Mouse (Mus musculus): ENCODE results near the gene Slc27a2. TPM values are rescaled to one million over a fixed set of nuclear protein-coding genes. Genes with fewer than 3 reads are reported as not detected.

The Slc27a2 gene
- polyA plus RNA-seq, 1 experiment from 2014 or later: 1.4 TPM

DNA sequence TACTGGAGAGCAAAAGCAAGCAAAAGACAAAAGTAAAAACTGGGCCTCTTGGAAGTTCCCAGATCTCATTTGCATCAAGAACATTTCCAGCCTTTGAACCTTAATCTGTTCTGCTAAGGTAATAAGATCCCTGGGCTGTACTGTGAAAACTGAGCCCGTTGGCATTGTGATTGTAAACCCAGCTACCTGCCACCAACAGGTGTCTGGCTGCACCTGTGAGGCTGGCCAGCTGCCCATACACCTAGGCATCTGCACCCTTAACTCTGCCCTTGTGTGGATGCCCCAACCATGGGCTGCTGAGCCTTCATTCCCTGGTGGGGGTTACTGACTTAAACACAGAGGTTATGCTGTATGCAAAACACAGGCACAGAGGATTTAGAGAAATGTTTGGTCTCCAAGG lies 20.0 kb downstream of the Slc27a2 start:
- H3K9ac ChIP-seq (ENCODE audit: low read depth, low read length): no peak overlapping the region
- WGBS (ENCODE audit: insufficient replicate concordance): 60% methylated on average over 1 of the region's 1 CpGs

DNA sequence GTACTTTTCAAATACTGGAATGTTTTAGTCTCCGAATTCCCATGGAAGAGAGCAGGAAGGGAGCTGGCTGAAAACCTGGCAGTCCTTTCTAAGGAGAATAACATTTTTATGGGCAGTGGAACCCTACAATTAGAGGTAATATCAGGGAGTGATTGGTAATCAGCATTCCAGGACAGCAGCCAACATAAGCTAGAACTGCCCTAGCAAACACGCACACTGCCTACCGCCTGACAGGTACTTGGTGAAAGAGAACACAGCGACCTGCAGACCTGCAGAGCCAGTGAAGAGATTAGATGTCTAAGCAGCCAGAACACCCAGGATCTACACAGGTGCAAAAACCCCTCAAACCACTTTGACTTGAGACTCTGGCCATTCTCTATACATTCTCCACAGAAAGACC lies 20.5 kb downstream of the Slc27a2 start:
- ATAC-seq (replicated peaks; ENCODE audit: insufficient number of reproducible peaks, low FRiP score, low TSS enrichment): no peak
- WGBS (ENCODE audit: insufficient replicate concordance): 66% methylated on average over 4 of the region's 4 CpGs

More for the DNA sequence above, 20.0 kb downstream of the Slc27a2 start:
- Histone ChIP-seq H3K4me2 (no peak overlapping the region), H3K4me1 (ENCODE audit: control insufficient read depth, insufficient read depth, low read length) (no peaks in the 10 kb centered on the region), H3K4me3 (ENCODE audit: low read depth, low read length) (no peak overlapping the region), H3K36me3 (ENCODE audit: control insufficient read depth, insufficient read depth, low read length) (no peaks in the 10 kb centered on the region), H3K27ac (ENCODE audit: low read depth, low read length) (no peak overlapping the region), H3K9me3 (replicated peaks; ENCODE audit: control insufficient read depth, low read length) (no peaks in the 10 kb centered on the region; the same call in 1 of the 2 replicates), H3K27me3 (ENCODE audit: control insufficient read depth, insufficient read depth, low read length) (no peaks in the 10 kb centered on the region)
- no peak for ATAC-seq (replicated peaks; ENCODE audit: insufficient number of reproducible peaks, low FRiP score, low TSS enrichment)

DNA sequence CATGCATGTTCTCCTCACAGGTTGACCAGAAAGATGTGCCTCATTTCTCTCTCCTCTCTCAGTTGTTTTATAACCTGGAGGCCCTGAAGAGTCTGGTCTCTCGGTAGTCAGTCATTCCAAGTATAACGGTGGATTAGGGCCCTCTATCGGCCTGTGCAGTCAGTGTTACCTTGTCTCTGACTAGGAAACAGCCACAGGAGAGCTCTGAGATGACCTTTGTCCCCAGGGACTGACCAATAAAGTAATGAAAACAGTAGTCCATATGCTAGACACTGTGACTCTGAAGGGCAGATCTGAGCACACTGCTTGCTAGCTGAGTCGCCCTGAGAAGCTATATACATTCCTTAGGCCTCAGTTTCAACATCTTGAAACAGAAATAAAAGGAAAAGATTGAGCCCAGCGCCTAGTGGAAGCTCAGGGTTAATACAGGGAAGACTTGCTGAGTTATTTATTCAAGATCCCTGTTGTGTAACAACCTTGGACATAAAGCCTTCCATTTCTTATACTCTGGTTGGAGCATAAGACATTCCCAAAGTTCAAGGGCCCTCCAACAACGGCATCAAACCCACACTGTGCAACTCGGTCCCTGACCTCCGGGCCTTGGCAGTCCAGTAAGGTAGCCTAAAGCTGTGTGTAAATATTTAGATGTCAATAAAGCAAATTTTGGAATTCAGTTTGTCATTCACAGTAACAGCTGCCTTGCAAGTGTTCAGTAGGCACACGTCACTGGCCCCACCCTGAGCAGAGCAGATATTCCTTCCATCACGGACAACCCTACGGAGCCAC lies 23.4 kb downstream of the Slc27a2 start:
- no peak for ATAC-seq (replicated peaks; ENCODE audit: insufficient number of reproducible peaks, low FRiP score, low TSS enrichment)
- Histone ChIP-seq H3K9ac (ENCODE audit: low read depth, low read length) (no peak overlapping the region), H3K4me3 (ENCODE audit: low read depth, low read length) (no peak overlapping the region), H3K27me3 (ENCODE audit: control insufficient read depth, insufficient read depth, low read length) (no peaks in the 10 kb centered on the region), H3K9me3 (replicated peaks; ENCODE audit: control insufficient read depth, low read length) (no peaks in the 10 kb centered on the region; the same call in none of the 2 replicates), H3K4me2 (no peak overlapping the region), H3K4me1 (ENCODE audit: control insufficient read depth, insufficient read depth, low read length) (no peaks in the 10 kb centered on the region), H3K36me3 (ENCODE audit: control insufficient read depth, insufficient read depth, low read length) (no peaks in the 10 kb centered on the region), H3K27ac (ENCODE audit: low read depth, low read length) (no peak overlapping the region)
- 74% methylated on average over 11 of the region's 11 CpGs for WGBS (ENCODE audit: insufficient replicate concordance)

More for the DNA sequence above, 20.5 kb downstream of the Slc27a2 start:
- H3K4me2 ChIP-seq: no peak overlapping the region
- no peak overlapping the region for H3K9ac ChIP-seq (ENCODE audit: low read depth, low read length)
- H3K36me3 ChIP-seq (ENCODE audit: control insufficient read depth, insufficient read depth, low read length): no peaks in the 10 kb centered on the region
- no peaks in the 10 kb centered on the region for H3K4me1 ChIP-seq (ENCODE audit: control insufficient read depth, insufficient read depth, low read length)
- H3K27me3 ChIP-seq (ENCODE audit: control insufficient read depth, insufficient read depth, low read length): no peaks in the 10 kb centered on the region
- no peaks in the 10 kb centered on the region; the same call in 1 of the 2 replicates for H3K9me3 ChIP-seq (replicated peaks; ENCODE audit: control insufficient read depth, low read length)
- H3K27ac ChIP-seq (ENCODE audit: low read depth, low read length): no peak overlapping the region
- no peak overlapping the region for H3K4me3 ChIP-seq (ENCODE audit: low read depth, low read length)

DNA sequence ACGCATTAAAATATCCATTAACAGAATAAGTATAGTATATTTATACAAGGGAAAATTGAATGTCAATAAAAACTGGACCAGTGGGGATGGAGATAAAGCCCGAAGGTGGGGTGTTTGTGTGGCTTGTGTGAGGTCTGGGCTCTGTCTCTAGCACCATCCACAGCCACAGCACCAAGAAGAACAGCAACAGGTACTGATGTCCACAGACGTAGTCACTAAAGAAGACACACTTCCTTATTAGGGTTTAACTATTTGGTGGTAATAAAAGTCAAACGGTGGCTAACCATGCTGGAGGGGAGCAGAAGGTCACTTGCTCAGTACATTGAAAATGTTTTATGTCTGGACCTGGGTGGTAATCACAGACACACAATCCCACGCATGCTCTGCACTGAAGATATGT lies 25.2 kb downstream of the Slc27a2 start:
- WGBS (ENCODE audit: insufficient replicate concordance): 82% methylated on average over 5 of the region's 5 CpGs
- Histone ChIP-seq H3K27ac (ENCODE audit: low read depth, low read length) (no peak overlapping the region), H3K9me3 (replicated peaks; ENCODE audit: control insufficient read depth, low read length) (no peaks in the 10 kb centered on the region; the same call in 1 of the 2 replicates), H3K4me3 (ENCODE audit: low read depth, low read length) (no peak overlapping the region), H3K36me3 (ENCODE audit: control insufficient read depth, insufficient read depth, low read length) (no peaks in the 10 kb centered on the region), H3K27me3 (ENCODE audit: control insufficient read depth, insufficient read depth, low read length) (no peaks in the 10 kb centered on the region), H3K4me1 (ENCODE audit: control insufficient read depth, insufficient read depth, low read length) (no peaks in the 10 kb centered on the region), H3K9ac (ENCODE audit: low read depth, low read length) (no peak overlapping the region), H3K4me2 (no peak overlapping the region)
- ATAC-seq (replicated peaks; ENCODE audit: insufficient number of reproducible peaks, low FRiP score, low TSS enrichment): no peak

DNA sequence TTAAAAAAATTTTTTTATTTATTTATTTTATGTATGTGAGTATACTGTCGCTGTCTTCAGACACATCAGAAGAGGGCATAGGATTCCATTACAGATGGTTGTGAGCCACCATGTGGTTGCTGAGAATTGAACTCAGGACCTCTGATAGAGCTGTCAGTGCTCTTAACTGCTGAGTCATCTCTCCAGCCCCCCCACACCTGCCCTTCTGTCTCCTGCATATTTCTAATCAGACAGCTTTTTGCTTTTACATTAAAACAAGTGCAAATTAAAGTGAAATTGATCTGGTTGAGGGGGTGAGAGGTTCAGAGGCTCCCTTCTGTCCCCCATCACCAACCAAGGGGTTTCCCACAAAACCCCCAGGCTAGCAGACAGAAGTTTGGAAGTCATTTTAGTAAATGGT lies 27.1 kb downstream of the Slc27a2 start:
- Histone ChIP-seq H3K4me1 (ENCODE audit: control insufficient read depth, insufficient read depth, low read length) (no peaks in the 10 kb centered on the region), H3K4me3 (ENCODE audit: low read depth, low read length) (no peak overlapping the region), H3K36me3 (ENCODE audit: control insufficient read depth, insufficient read depth, low read length) (no peaks in the 10 kb centered on the region), H3K4me2 (no peak overlapping the region), H3K27ac (ENCODE audit: low read depth, low read length) (no peak overlapping the region), H3K27me3 (ENCODE audit: control insufficient read depth, insufficient read depth, low read length) (no peaks in the 10 kb centered on the region), H3K9ac (ENCODE audit: low read depth, low read length) (no peak overlapping the region), H3K9me3 (replicated peaks; ENCODE audit: control insufficient read depth, low read length) (no peaks in the 10 kb centered on the region; the same call in 1 of the 2 replicates)
- no peak for ATAC-seq (replicated peaks; ENCODE audit: insufficient number of reproducible peaks, low FRiP score, low TSS enrichment)
- 83% methylated on average over 1 of the region's 1 CpGs for whole genome bisulfite sequencing (ENCODE audit: insufficient replicate concordance)

DNA sequence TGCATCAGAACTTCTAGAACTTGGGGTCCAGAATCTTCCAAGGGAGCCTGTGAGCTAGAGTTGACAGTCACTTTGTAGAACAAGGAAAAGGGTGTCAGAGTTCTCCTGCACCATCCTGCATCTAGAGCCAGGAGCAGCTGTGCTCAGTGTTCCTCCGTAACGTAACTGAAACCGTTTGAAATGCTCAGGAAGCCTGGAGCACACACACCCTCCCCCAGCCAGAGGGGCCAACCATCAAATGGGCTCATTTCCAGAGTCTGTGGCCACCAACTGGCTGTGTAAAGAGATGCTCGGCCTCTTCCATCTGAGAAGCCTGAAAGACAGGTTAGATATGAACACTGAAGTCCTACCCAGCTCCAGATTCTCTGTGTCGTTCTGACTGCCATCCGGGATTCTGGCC lies 31.8 kb downstream of the Slc27a2 start:
- Histone ChIP-seq H3K4me3 (ENCODE audit: low read depth, low read length) (no peak overlapping the region), H3K27me3 (ENCODE audit: control insufficient read depth, insufficient read depth, low read length) (no peaks in the 10 kb centered on the region), H3K9me3 (replicated peaks; ENCODE audit: control insufficient read depth, low read length) (no peaks in the 10 kb centered on the region), H3K4me2 (no peak overlapping the region), H3K36me3 (ENCODE audit: control insufficient read depth, insufficient read depth, low read length) (no peaks in the 10 kb centered on the region), H3K4me1 (ENCODE audit: control insufficient read depth, insufficient read depth, low read length) (no peaks in the 10 kb centered on the region), H3K27ac (ENCODE audit: low read depth, low read length) (no peak overlapping the region), H3K9ac (ENCODE audit: low read depth, low read length) (no peak overlapping the region)
- WGBS (ENCODE audit: insufficient replicate concordance): 68% methylated on average over 6 of the region's 6 CpGs
- ATAC-seq (replicated peaks; ENCODE audit: insufficient number of reproducible peaks, low FRiP score, low TSS enrichment): no peak

DNA sequence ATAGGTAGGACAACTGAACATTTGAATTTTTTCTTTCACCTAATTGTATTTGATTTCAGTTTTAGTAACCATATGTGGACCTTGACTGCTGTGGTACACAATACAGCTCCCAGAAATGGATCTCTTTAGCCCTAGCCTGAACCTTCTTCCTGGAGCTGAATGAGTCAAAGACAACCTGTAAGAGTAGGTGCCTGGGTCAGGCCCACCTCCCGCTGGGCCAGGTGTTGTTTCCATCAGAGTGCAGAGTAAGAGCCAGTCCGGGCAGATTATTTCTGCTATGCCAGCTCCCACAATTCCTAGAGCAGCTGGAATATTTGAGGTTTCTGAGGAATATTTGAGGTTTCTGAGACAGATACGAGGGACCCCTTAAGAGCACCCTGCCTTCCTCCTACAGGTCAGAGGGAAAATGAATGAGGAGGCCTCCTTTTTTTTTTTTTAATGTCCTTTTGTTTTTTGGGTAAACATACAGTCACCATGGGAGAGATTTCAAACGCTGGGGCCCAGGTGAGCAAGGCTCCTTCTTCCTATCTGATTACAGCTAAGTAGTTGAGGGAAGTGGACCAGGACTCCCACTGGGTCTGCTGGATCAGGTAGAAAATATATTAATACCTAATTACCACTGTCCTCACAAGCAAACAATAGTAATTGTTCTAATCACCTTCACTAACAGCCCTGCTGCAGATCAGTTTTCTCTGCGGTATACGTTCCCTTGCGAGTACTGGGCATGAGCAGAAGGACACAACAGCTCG lies 32.6 kb downstream of the Slc27a2 start:
- no peak overlapping the region for H3K27ac ChIP-seq (ENCODE audit: low read depth, low read length)
- 78% methylated on average over 8 of the region's 8 CpGs for WGBS (ENCODE audit: insufficient replicate concordance)
- no peaks in the 10 kb centered on the region for H3K9me3 ChIP-seq (replicated peaks; ENCODE audit: control insufficient read depth, low read length)
- H3K4me3 ChIP-seq (ENCODE audit: low read depth, low read length): no peak overlapping the region
- ATAC-seq (replicated peaks; ENCODE audit: insufficient number of reproducible peaks, low FRiP score, low TSS enrichment): no peak
- no peaks in the 10 kb centered on the region for H3K4me1 ChIP-seq (ENCODE audit: control insufficient read depth, insufficient read depth, low read length)
- H3K4me2 ChIP-seq: no peak overlapping the region
- no peaks in the 10 kb centered on the region for H3K36me3 ChIP-seq (ENCODE audit: control insufficient read depth, insufficient read depth, low read length)
- H3K27me3 ChIP-seq (ENCODE audit: control insufficient read depth, insufficient read depth, low read length): no peaks in the 10 kb centered on the region
- no peak overlapping the region for H3K9ac ChIP-seq (ENCODE audit: low read depth, low read length)

DNA sequence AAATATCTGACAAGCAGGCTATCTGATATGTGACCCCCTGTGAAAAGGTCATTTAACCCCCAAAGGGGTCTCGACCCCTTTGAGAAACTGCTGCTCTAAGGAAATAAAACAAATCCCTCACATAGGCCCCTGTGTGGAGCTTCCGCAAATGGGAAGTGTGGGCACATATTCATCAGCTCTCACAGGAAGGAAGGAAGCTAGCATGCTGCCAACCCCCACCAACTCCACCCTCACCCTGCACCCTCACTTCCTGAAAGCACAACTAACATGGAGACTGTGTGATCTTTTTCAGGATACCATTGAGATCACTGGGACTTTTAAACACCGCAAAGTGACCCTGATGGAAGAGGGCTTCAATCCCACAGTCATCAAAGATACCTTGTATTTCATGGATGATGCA lies 35.3 kb downstream of the Slc27a2 start:
- Histone ChIP-seq H3K27me3 (ENCODE audit: control insufficient read depth, insufficient read depth, low read length) (no peaks in the 10 kb centered on the region), H3K9me3 (replicated peaks; ENCODE audit: control insufficient read depth, low read length) (no peaks in the 10 kb centered on the region), H3K4me3 (ENCODE audit: low read depth, low read length) (no peak overlapping the region), H3K27ac (ENCODE audit: low read depth, low read length) (no peak overlapping the region), H3K9ac (ENCODE audit: low read depth, low read length) (no peak overlapping the region), H3K36me3 (ENCODE audit: control insufficient read depth, insufficient read depth, low read length) (no peaks in the 10 kb centered on the region), H3K4me2 (no peak overlapping the region), H3K4me1 (ENCODE audit: control insufficient read depth, insufficient read depth, low read length) (no peaks in the 10 kb centered on the region)
- 77% methylated on average over 3 of the region's 3 CpGs for WGBS (ENCODE audit: insufficient replicate concordance)
- ATAC-seq (replicated peaks; ENCODE audit: insufficient number of reproducible peaks, low FRiP score, low TSS enrichment): no peak

Data from heart, embryonic 11.5 days (tissue).